Mouse (Mus musculus) cerebellum, postnatal 14 days (tissue): ENCODE results near the gene Cacnb4.

Source experiments
- DNase-seq, 2 experiments: peaks; one replicate each; pipeline ENCODE4 v3.0.0; 2021; ENCODE audit warnings: mixed read lengths in 2 of 2

Cacnb4 gene

DNA sequence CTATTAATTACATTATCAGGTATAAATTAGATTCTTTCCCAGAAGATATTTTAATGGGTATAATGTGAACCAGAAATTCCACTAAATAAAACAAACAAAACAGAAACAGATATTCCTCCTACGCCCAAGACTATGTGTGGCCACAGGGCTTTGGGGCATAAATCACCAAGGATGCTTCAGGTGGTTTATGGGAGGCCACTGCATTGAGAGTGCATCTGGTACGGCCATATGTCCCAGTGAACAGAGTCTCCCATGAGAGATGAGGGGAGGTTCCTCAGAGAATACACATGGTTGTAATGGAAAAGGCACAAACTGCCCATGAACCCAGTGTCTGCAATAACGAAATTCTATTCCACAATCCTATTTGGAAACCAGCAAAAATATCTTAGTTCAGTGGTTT, 160.1 kb downstream of the Cacnb4 start:
- DNase-seq = no peak

DNA sequence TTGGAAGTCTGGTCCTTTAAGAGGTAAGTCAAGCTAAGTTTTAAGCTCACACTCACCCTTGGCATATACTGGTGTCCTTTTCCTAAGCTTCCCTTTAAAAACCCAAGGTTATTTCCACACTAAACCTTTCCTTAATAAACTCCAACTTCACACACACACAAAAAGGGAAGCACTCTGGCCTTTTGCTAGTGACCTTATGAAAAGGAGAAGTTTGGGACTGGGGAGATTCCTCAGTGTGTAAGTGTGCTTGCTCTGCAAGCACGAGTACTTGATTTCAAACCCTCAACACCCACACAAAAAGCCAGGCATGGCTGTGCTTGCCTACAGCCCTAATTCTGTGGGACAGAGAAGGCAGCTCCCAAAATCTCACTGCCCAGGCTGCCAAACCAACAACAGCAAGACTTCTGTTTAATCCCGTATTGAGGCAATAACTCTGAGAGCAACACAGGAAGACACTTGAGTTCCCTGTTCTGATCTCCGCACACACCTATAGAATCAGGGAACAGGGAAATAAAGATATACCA, 163.7 kb downstream of the Cacnb4 start:
- DNase-seq = no peak

DNA sequence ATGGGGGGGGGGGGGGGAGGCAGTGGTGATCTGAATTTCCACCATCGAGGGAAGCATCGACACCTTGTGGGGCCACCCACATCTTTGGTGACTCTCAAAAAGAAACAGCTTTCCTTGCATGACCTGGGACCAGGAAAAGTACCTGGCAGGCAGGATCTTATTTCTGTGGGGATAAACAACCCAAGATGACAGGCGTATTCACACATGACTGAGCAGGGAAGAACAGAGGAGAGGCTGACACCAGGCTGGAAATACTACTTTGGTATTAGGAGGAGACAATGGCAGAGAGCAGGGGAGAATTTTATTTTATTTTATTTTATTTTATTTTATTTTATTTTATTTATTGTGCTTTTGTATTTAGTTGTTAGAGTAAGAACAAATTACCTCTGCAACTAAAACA, 164.4 kb downstream of the Cacnb4 start:
- no peak for DNase-seq

DNA sequence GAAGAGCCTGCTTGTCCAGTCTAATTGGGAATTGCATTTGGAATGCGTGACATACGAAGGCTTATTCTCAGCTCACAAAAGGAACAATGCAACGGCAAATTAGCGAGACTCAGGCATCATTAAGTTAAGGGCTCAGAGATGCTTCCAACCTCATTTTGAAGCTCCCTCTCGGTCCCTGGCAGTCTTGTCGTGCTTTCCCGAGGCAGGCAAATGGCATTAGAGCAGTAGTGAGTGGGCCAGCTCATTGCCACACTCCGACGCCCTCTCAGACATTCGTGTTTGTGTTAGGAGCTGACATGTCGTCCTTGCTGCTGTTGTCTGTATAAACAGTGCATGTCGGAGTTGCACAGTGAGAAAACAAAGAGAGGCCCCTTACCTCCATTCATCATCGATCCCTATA, 164.8 kb downstream of the Cacnb4 start:
- peak in 1 of 2 experiments; percentile 35 for DNase-seq

DNA sequence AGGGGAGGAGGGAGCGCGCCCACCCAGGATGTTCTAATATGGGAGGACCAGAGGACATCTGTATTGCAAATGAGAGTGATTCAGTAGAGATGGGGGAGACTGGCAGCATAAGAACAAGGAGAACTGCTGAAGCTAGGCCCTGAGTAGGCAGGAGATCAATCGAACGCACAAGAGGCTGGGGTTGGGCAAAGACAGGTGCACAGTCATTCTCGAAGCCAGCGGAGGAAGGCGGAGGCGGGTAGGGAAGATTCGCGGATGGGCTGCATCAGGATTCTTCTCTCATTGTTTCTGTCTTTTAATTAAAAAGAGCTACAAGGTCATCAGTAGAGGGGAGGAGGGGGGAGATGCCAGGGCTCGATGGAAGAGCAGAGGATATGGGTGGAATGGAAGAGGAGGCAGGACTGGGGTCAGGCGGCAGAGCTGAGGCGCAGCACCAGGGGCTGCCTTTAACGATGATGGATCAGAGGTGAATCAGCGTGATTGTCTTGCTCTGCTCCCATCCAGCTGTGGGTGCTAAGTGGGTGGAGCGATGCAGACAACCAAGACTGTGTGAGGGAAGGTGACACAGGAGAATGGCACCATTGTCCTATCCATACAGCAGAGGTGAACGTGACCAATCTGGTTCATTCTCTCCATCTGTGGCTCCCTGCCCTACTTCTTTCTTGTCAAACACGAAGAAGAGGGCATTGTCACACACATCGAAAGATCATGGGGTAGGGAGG, 166.7 kb downstream of the Cacnb4 start:
- no peak for DNase-seq

DNA sequence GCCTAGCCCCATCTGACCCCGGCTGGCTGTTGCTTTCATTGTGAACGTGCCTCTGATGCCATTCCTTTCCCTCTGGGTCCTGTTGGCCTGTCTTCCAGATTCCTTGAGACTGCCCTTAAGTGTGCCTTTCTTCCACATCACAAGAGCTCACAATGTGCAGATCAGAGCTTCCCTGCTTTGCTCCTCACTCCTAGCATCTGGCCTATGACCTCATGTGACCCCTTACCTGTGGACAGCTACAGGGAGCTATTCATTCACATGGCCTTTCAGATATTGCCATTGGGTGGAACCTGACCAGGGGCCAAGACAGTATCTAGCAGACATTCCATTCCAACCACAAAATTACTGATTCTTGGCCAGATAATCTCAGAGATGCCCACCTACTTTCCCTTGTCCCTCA, 171.5 kb downstream of the Cacnb4 start:
- no peak for DNase-seq

DNA sequence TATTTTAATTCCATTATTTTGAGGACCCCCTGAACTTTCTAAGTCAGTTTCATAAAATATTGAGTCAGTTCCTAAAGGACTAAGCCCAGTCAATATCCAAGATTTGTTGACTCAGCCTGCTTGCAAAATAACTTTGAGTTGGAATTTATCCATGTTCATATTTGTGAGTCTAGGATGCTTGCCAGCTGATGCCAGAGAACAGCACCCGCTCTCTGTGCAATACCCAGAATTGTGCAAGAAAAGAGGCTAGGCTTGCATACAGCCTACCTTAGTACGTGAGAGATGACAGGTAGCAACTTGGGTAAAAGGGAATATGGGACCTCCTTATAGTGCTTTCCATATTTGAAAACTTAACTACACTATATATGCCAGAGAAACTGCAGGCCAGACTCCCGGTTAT, 171.9 kb downstream of the Cacnb4 start:
- DNase-seq = peak; percentile 29 to 76

DNA sequence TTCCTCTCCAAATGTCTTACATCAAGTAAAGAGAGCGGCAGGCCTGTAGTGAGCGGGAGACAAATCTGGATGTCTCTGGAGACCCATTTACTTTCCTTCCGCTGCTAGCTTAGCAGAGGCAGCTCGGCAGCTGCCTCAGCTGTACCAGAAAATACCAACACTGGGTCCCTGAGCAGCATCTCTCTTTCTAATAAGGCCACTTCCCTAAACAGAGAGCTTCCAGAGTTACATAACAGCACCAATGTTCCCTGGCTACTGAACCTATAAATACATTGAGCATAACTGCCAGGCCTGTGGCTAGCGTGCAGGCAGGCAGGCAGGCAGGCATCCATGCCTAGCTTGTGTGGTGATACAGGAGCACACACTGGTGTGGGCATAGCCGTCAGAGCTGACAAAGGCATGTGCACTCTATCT, 176.8 kb downstream of the Cacnb4 start:
- peak; percentile 47 to 67 for DNase-seq

DNA sequence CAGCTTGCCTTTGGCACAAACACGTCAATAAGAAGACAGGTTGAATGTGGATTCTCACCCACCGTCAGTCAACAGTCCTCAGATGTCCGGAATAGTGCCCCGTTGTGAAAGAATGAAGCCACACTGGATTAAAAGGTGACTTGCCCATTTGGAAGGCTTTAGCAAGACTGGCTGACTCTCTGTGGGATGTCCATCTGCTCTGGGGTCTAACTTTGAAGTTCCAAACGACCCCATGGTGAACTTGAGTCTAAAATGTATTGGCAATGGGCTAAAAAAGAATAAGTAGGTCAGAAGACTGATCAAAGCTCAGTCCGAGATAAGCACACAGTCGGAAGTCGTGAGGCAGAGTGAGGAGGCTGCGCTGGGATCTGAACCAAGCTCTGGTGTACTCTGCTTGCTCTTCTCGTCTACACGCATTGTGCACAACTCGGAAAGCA, 177.5 kb downstream of the Cacnb4 start:
- DNase-seq = peak; percentile 50 to 75

DNA sequence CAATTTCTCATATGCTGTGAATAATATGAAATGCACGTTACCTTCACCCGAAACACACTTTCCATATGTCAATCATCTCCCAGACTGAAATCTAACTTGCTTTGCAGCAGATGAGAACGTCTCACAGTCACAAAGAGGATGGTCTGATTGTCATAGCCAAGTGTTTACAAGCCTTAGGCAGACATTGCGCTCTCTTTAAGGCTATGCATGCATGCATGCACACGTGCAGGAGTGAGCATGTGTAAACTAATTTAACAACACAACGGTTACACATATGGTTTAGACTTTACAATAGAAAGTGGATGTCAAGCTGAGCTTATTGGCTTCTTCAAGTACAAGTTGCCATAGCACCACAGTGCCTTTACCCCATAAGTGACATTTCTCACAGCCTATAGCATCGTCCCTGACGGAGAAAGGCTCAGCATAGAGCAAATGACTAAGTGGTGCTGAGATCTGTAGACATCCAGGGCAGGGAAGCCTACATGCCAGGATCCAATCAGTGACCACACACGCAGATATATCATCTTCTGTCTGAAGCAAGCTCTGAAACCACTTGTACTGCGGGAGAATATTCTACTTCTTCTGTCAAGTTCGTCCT, 181.4 kb downstream of the Cacnb4 start:
- DNase-seq = no peak

DNA sequence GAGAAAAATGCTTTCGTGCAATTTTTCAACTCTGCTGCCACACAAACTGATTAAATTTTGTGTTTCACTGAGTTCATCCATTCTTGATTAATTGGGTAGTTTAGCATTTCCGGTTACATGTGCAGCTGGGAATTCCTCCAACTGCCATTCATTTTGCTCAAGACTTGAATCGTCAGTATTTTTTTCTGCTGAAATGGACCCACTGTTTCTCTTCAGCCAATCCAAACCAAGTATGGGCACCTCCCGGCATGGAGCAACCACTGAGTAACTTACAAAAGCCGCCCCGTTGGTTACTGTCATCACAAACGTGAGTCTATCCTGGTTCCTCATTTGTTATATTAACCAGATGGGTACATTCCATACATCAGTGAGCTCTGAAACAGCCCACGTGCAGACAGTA, 182.4 kb downstream of the Cacnb4 start:
- no peak for DNase-seq

DNA sequence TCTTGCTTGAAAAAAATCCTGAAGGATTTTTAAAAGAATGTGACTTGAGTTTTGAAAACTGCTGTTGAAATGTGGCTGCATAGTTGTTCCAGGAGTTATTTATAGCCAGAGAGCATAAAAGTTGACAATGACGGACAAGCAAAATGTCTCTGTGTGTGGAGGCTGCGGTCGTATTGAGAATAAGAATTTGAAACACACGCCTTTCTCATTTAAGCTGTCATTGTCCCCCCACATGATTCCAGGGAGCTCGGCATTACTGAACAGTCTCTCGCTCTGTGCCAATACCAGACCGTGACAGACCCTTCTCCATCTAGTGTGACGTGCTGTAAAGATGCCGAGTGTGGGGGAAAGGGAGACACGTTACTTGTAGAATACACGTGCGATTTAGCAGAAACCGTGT, 183.8 kb downstream of the Cacnb4 start:
- no peak for DNase-seq

DNA sequence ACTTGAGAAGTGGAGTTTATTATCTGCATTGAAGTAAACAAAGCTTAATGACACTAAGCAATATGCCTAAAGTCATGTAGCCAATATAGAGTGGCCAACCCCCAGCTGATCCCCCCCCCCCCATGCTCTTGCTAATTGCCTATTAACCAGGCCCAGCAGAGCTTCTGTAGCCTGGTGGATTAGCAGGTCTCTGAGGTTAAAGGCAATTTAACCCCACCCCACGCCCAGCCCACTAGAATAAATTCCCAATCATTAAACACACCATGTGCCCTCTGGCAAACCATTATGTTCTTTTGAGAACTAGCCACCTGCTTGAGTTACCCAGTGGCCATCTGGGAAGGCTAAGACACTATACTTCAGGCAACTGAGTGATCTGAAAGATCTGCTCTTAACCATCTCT, 186.8 kb downstream of the Cacnb4 start:
- no peak for DNase-seq

DNA sequence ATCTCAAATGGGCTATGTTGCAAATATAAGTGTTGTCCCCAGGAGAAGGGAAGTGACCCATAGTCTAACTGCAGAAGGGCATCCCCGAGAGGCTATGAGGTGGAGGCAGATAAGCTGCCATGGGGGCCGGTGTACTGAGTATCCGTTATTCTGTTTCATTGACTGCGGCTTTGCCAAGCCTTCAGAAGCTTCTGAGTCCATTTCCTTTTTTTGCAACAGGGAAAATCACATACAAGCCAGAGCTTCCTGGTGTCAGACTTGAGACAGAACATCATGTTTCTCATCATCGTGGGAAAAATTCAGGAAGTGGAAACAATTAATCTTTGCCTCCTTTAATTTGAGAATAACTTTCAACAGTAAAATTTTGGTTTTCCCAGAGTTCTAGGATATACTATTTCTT, 193.1 kb downstream of the Cacnb4 start:
- DNase-seq = no peak

DNA sequence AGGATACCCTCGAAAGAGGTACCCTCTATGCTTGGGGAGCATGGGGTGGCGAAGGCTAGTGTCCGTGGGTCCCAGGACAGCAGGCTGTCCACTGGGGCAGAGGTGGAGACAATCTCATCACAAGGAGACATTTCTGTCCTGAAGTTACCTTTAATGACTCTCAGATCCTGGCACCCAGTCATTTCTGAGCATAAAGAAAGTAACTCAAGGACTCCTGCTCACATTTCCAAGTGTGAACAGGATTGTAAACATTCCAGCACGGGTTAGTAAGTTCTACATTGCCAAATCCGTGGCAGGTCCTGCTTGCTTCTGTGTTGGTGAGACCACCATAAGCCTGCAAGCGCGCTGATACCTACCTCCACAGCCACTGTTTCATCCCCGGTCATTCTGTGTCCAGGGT, 196.2 kb downstream of the Cacnb4 start:
- DNase-seq = no peak

DNA sequence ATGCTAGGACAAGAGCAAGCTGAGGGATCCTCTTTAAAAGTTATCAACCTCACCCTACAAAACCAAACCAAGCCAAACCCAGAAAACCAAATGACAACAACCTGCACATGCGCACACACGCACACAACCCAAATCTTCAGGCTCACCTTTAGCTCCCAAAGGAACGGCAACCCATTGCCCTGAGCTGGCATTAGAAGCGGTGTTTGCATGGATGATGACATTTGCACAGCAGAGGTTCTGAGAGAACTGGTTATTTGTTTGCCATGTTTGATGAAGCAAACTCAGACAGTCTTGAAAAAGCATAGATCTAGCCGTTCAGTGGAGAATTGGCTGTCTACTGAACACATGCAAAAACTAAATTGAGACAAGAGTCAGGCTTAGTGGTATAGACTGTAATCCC, 198.1 kb downstream of the Cacnb4 start:
- DNase-seq = no peak

DNA sequence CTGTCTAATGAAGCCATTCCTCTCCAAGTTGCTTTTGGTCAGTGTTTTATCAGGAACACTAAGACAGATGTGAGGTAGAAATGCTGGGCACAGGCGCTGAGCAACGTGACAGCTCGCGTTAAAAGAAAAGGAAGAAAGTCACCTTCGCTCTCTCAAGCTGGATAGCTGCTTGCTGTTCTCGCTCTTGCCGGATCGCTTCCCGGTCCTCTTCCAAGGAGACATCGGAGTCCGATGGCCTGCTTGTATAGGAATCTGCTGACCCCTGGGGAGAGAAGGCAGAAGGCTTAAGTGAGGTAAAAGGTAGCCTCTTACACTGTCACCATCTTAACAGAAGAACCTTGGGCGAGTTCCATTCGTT, 199.1 kb downstream of the Cacnb4 start:
- DNase-seq = no peak

DNA sequence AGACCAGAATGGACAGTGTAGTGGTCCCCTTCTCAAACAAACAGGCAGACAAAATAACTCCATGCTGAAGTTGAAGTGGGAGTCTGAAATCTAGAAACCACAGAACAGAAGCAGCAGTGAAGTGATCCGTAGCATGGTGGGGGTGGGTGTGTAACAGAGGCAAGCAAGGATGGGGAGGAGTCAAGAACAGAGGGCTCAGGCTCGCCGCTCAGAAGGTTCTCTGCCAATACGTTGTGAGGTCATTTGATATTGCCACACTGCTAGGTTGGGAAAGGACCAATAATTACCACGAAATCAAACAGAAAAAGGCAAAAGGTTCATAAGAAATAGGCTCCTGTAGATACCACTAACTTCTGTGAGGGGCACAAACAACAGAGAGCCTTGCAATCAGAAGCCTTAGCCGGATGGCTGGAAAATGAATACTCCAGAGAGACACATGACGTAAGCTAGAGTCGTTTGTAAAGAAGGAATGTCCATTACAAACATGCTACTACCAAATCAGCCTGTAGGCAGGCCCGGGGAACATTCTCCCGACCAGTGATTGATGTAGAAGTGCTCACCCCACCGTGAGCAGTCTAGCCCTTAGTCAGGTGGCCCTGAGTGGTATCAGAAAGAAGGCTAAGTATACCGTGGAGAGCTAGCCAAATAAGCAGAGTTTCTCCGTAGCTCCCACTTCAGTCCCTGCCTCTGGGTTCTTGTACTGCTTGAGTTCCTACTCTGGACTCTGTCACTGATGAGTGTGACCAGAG, 199.7 kb downstream of the Cacnb4 start:
- no peak for DNase-seq

DNA sequence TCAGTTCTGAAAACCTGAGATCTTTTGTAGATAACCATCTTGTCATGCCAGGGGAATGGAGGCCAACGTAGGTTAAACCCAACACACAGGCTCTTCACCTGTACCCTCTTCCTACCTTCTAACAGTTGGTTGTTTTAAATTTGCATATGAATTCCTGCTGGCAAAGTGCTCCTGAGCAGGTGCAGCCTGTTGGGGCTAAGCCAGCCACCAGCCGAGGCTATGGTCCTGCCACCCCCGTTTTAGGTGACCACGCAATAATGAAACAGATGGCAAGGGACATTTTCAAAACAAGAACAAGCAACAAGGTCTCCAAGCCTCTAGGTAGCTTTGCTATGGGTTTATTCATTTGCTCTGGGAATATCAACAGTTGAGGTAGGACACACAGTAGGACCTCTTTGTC, 200.8 kb downstream of the Cacnb4 start:
- peak; percentile 81 to 91 for DNase-seq

DNA sequence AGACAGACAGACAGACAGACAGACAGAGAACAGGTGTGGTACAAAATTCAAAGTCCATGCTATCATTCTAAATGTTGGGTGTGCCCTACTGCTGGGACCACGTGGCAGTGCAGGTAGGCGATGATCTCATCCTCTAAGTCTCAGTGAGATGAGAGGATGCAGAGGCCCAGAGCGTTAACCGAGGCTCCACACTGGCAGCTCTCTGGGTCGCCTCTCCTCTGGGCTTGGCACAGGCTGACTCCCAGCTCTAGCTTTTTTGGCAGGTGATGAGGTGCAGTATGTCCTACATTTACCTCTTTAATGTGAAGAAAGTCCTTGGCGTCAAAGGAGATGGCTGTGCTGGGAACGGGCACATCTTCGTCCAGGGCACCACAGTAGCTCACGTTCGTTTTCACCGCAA, 202.1 kb downstream of the Cacnb4 start:
- no peak for DNase-seq

DNA sequence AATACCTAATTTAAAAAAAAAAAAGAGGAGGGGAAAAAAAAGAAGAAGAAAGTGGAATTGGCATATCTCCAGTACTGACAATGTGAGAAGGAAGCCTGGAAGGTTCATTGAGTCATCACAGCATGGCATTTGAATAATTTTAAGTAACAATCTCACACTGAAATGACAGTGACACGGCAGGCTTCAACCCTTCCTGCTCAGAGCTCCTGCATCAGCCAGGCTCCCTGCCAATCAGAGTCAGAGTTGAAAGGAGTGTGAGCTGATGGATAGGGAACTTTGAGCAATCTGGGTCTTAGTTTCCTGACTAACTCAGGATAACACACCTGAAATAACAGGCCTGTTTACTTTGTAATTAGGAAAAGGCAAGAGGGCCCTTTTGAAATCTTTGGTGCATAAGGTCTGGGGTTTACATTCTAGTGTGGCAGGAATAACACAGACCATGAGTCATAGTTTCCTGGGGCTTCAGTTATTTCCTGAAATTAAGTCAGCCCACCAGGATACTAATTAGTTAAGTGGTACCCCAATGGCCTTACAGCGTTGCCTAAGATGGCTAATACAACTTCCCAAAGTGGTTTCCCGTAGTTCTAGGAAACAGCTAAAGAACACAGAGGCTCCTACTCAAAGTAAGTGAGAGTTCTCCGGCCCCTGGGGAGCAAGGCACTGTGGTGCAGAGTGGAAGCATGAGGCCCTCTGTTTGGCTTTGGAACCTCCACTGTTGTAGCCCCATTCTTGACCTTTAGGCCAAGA, 204.9 kb downstream of the Cacnb4 start:
- no peak for DNase-seq

DNA sequence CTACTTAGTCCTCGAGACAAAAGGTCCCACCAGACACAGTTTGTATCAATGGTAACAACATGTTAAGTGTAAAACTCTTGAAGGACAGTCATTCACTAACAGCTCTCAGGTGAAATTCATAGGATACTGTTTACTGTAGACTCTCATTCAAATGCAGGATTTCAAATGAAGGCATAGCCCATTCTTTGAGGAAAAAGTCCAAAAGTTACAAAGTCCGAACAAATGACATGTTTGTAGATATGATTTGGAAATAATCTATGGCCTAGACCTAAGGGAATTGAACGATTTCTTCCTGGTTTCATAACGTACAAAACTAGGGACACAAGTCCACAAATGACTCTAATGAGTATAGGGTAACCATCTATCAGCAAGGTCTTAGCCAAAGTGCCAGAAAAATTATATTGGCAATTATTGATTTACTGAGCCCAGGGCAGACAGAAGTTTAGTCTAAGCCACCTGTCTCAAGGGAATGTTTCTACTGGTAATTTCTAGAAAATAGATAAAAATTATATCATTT, 206.5 kb downstream of the Cacnb4 start:
- no peak for DNase-seq

DNA sequence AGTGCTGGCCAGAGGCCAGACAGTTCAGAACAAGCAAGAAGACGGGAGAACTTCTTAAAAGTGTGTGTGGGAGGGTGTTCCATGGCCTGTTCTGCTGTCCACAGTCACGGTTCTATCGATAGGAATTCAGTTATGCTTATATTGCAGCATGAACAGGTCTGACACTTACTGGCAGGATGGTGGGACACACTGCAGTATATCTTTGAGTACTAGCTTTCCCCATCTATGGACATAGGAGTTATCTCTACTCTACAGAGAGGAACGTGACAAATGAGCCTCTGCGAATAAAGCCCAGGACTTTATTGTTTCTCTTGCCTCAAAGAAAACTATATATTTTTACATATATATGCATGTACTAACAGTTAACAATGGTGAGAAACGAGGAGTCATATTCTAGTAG, 209.0 kb downstream of the Cacnb4 start:
- DNase-seq = no peak
